Mouse (Mus musculus): ENCODE data around the gene Efna3.

- no peak for TF ChIP-seq CTCF (IDR thresholded peaks at IDR 0.05; ENCODE audit: borderline replicate concordance, control insufficient read depth, extremely low read depth, insufficient read depth, low read length, poor library complexity)
- no peak for TF ChIP-seq POLR2A (IDR thresholded peaks at IDR 0.05; ENCODE audit: control insufficient read depth, extremely low read depth, insufficient read depth, low read length, poor library complexity)
Observed at GRCm38 (mm10) chr3:89298908-89299307, 23.9 kb downstream of the Efna3 start.

Measured in thymus, adult 2 months (tissue).